Mouse (Mus musculus) activated CD4-positive, CD25-positive, alpha-beta regulatory T cell, adult 4 months (primary cell): Measurements from ENCODE around the gene Tex52. TPM values are rescaled to one million over a fixed set of nuclear protein-coding genes. Genes with fewer than 3 reads are reported as not detected.
"Not testable (repeated sequence)": the region's sequence is repeated elsewhere in the genome, so short reads cannot be mapped to it uniquely, and the experiment has no call there.

Experiments
- ATAC-seq: one replicate; pipeline ENCODE4 v1.8.0; 2017
- polyA plus RNA-seq, 2 experiments: library from polyadenylated mRNA; unstranded; fragments of 100-300 nt; shearing (Covaris generic); gene quantifications; one replicate each; pipeline ENCODE4 v1.2.1; 2017

Tex52 gene
- polyA plus RNA-seq: not detected

DNA sequence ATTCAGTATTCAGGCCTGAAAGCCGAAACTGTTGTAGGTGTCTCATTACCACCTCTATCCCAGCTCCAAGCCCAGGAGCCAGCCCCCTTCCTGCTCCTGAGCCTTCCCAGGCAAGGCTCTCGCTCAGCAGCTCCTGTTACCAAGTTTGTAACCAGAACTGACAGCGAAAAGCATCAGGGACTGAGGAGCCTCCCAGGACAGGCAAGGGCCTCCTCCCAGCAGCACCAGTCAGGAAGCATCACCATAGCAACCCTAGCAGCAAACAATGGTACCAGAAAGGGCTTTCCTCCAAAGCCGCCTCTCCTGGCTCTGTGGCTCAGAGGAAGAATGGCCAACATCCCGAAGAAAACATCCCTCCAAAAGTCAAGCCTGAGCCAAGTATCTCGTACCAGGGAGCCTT lies at the start of gene Tex52, which contains the start of gene Gm44596:
Tex52 (plus strand) TSS at position 265 of the 400 bp plus-strand sequence.
Gm44596 (plus strand) TSS at position 312 of the 400 bp plus-strand sequence.
- ATAC-seq: no peak

DNA sequence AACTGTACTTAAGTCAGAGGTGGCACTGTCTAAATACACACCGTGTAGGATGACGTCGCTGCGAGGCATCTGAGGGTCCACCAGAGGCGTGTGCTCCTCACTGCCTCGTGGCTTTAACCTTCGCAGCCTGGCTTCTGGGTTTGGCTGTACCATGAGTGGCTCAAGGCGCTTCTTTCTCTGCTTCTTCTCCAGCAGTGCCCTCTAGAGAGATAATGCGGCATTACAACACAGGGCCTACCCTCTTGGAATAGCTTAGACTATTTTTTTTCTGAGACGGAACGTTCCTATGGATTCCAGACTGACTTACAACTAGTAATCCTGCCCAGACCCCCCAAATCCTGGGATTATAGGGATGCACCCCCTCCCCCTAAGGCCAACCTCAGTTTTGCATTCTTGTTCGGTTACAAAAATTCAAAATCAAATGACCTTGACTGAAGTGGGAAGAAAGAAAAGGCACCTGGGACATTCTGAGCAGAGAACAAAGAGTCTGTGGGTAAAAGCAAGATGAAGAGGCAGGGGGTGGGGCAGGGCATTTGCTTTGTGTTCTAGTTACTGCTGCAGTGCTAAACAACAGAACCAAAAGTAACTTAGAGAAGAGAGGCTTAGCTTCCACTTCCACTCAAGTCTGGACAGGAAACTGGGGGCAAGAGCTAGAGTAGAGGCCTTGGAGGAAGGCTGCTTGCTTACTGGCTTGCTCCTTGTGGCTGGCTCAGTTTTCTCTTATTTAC lies 40.7 kb upstream of the Tex52 start:
- peak; percentile 79 for ATAC-seq

DNA sequence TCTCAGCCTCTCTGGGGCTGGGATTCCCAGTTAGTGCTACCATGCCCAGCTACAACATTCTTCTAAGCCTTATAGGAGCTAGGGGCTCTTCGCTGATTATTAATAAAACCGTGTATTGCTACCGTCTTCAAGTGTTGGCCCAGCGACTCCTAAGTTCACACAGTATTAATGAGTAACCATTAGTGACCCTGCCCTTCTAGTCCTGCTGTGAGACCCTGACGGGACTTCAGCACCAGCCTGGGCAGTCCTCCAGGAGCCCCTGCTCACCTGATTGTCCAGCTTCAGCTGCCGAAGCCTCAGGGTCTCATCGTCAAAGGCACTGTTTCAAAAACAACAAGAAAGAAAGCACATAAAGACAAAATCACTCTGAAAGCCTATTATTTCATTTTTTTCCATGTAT lies 37.8 kb upstream of the Tex52 start:
- no peak for ATAC-seq

DNA sequence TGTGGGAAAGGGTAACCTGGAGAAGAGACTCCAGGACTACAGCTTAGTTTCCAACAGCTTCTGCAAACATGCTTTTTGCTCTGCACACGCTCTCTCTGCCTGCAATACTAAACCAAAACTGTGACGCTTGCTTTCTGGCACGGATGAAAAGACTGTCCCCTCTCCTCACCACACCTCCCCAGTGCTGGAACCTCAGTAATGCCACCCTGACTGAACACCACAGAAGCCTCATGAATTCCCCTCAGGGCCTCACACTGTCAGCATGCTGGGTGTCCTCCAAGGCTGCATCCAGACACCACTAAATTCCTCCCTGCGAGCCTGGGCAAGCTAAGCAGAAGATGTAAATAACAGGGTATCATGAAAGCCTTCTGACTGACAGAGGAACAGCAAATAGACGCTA lies 36.4 kb upstream of the Tex52 start:
- ATAC-seq: no peak

DNA sequence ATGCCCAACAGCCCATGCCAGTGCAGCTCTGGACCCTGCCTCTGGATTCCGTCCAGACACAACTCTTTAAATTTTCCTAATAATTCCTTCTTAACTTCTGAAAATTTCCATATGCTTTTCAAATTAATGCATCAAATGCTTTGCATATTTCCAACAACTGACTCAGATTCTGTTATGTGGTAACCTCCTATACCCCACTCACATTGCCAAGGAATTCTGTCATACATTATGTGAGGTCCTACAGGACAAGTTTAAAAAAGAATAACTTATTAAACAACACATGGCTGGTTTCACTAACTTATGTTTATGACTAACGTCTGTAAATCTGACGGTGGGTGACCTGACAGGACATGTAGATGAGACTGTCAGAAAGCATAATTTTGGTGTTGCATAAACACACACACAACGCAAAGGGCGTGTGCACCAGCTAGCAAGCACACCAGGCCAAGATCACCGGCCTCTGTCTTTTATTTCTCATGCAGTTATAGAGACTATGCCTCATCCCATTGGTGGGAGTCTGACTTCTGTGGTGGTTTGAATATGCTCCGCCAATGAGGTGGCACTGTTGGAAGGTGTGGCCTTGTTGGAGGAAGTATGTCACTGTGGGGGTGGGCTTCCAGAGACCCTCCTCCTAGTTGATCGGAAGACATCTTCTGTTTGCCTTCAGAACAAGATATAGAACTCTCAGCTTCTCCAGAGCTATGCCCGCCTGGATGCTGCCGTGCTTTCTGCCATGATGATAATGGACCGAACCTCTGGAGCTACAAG lies 33.1 kb upstream of the Tex52 start:
- no peak for ATAC-seq

DNA sequence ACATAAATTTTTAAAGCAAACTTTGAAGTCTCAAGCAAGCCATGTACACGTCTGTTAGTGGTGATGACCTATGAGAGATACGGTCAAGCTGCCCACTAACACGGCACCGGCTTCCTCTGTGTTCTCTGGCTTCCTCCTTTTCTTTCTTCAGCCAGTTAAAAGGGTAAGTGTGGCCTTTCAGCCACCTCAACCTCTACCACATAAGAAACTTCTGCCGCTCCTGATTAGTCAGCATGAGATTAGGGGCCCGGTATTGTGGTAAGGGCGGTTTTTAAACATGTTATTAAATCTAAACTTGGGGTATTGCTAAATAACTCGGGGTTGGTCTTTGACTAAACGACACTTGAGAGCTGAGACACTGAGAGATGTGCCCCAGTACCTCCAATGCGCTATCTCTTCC lies 29.6 kb upstream of the Tex52 start:
- ATAC-seq: no peak

DNA sequence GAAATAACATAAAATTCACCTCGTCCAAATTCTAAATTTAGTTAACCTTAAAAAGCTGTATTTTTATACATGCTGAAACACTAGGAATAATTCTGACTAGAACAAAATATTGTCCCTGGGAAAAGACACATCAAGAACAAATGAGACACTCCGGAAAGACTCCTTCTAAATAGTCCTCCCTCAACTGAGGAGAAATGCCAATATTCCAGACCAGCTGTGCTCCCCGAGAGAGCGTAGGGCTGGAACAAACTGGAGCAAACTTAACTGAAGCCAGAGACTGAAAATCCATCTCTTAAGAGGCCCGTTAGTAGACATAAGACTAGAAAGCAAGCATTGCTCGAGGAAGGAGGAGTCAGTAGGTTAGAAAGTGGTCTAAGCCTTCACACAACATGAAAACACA lies 28.5 kb upstream of the Tex52 start:
- ATAC-seq: no peak

DNA sequence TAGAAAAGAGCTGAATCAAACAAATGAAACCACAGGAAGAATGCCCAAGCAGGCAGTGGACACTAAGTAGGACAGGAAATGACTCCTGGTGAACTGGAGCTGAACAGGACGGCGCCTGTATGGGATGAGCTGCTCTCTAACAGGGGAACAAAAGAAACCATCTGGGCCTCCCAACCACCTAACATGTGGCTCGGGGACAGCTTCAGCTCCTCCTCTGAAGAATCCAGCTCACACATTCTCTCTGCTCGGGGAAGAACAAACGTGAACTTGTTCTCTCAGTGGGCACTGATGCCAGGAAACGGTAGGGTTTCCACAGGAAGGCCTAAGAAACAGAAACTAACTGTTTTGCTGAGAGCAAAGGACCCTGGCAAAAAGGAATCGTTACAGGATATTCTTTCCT lies 25.5 kb upstream of the Tex52 start:
- no peak for ATAC-seq

DNA sequence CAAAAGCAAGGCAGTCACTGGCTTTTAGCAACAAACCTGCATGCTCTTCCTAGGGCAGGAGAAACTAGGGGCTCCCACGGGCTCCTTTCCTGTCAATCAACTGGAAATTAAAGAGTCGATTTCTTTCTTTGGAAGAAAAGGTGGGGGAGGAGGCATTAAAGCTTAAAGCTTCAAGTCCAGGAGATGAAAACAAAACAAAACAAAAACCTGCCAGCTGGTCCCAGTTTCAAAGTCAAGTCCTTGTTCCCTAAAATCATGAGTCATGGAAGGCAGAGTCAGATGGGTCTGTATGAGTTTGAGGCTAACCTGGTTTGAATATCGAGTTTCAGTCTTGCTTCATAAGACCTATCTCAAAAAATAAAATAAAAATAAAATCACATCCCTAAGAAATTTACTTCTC lies 21.1 kb upstream of the Tex52 start:
- ATAC-seq: no peak

DNA sequence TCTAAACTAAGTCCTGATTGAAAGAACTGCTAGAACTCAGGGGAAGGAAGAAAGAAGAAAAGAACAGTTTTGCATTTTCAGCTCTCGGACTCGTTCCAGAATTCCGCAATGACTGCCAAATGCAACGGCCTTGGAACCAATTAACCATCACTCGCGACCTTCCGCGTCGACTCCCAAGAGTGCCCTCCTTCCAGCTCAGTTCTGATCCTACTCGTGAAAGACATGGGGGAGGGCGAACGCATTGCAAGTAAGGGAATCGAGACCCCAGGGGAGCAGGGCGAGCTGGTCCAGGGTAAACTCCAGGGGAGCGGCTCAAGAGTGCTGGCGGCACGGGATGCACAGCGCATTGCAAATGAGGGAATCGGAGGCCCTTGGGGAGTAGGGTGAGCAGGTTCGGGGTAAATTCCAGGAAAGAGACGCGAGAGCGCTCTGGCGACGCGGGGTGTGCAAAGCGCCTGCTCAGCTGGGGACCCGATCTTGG lies 20.0 kb upstream of the Tex52 start:
- ATAC-seq: no peak

DNA sequence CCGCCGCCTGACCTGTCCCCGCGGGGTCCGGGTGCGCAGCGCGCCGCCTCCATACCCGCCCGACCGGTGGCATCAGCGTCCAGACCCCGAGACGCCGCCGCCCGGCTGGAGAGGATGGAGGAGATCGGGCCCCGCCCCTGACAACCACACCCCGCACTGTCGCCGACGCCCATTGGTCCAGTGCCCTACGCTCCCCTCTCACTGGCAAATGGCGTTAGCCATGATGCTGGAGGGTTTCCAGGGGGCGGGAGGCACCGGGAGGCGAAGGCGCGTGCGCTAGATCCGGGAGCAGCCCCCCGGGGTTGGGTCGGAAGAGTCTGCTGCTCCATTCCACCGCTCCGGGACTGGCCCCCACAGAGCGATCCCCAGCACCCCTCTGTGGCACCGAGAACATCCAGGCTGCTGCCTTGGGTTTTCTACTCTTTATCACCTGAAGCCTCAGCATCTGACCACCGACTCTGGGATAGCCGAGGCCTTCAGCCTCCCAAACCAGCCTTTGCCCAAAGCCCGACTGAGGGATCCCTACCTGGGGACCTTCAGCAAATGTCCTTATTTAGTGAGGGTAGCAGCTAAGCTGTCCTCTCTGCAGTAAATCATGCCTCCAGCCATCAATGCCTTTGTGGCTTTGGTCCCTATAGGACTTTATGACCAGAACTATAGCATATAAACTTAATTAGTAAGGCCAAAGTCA lies 19.4 kb upstream of the Tex52 start, which contains the start of gene Tulp3:
Tulp3 (minus strand) TSS at position 126 of the 691 bp plus-strand sequence.
- peak; percentile 97 for ATAC-seq

DNA sequence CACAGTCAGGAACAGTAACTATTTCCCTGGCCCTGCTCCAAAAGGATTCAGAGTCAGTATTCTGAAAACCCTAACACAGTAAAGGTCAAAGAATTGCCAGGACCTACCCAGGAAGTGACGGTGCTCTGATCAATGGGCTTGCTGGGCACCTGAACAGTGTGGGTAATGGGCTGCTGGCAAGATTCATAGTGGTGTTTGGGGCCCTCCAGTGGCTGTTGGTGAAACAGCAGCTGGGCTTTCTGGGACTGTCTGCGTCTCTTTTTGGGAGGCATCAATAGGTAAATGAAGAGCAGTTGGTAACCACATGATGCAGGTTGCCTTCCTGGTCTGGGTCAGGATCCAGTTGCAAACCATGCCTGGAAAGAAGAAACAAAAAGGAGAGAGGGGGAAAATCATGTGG lies 16.3 kb upstream of the Tex52 start:
- peak; percentile 34 for ATAC-seq

DNA sequence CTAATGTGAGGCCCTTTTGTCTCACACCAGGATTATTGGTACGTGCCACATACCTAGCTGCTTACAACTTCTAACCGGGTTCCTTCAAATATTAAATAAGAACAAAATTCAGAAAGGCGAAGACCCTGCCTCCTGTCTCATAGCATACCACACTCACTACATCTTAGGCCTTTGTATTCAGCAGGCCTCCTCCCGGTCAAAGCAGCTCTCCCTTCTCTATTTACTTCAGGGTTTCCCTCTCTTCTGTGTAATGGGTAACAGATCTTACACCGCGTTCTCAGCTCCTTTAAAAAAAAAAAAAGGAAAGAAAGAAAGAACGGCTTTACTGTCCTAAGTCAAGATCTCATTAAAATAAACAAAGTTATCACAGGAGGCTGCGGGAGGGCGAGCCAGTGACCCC lies 13.4 kb upstream of the Tex52 start:
- no peak for ATAC-seq

DNA sequence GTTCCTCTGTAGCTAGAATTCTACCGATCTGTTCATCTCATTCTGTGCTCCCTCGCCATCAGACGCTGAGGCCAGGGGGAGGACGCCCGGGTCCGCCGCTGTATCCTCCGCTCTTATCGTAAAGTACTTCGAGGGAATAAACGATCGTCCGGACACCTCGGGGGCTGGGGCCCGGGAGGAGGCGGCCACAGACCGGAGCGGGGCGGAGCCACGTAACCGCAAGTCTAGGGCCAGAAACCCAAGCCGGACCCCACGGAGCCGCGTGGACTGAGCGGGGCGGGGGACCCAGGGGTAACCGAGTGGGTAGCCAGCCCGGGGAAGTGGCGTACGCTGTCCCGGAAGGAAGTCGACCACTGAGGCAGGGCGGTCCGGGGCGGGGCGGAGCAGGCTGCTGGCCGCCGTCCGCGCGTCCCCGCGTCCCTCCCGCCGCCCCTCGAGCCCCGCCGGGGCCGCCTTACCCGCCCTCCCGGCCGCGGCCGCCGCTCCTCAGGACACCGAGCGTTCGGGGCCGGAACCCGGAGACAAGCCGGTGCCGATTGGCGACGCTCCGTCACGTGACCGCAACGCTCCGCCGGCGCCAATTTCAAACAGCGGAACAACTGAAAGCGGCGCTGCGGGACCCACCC lies 12.8 kb upstream of the Tex52 start, which contains the start of the genes Rhno1 and Foxm1:
Rhno1 (minus strand) TSS at position 531 of the 626 bp plus-strand sequence.
Foxm1 (plus strand) TSS at position 587 of the 626 bp plus-strand sequence.
- peak; percentile 86 for ATAC-seq

DNA sequence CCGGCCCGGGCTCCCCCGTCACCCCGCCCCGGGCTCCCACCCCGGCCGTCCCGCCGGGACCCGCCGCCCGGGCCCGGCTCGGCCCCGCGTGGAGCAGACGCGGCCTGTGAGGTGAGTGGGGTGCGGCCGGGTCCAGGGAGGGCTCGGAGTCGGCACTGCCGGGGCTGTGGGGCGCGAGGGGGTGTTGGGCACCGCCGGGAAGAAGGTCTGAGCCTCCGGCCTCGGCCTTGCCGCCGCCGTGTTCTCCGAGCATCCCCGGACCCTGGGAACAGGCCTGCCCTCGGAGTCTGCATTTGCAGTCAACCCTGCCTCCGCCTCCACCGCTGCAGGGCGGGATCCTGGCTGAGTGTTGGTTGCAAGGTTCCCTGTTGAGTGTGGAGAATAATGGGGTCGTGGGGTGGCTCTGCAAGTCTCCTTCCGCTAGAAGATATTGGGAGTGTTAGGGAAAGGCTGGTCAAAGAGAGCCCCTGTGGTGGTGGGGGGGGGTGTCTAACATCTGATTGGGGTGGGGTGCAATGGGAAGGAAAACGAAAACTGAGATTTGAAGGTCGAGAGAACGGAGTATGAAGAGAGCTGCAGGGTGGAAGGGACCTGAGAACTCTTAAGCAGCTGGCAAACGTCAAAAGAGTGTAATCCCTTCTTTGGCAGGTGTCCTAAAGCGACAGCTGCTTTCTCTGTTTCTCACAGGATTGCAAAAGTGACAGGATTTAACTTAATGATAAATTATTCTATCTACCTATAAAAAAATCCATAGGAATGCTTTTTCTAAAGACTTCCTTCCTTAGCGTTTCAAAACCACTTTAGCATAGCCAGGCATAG lies 12.0 kb upstream of the Tex52 start:
- no peak for ATAC-seq

DNA sequence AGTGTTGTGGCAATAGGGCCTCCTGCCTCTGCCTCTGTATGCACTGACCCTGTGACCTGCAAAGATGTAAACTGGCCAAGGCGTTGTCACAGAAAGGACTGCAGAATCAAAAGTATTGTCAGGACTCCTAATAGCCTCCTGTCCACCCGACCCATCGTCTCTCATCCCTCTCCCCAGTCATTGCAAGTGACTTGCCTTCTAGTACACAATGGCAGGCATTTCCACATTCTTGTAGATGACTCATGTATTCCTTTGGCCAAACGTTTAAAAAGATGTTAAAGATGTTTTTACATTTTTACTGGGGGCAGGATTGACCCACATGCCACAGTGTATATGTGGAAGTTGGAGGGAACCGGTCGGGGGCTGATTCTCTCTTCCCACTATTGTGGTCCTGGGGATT lies 10.5 kb upstream of the Tex52 start:
- no peak for ATAC-seq

DNA sequence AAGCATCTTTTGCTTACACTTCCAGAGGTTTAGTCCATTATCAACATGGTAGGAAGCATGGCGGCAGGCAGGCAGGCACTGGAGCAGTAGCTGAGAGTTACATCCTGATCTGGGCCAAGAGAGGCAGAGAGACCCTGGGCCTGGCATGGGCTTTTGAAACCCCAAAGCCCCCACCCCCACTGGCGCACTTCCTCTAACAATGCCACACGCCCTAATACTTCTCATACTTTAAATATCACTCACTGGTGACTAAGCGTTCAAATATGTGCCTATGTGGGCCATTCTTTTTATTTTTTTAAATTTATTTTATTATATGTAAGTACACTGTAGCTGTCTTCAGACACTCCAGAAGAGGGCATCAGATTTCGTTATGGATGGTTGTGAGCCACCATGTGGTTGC lies 8.8 kb upstream of the Tex52 start:
- no peak for ATAC-seq

DNA sequence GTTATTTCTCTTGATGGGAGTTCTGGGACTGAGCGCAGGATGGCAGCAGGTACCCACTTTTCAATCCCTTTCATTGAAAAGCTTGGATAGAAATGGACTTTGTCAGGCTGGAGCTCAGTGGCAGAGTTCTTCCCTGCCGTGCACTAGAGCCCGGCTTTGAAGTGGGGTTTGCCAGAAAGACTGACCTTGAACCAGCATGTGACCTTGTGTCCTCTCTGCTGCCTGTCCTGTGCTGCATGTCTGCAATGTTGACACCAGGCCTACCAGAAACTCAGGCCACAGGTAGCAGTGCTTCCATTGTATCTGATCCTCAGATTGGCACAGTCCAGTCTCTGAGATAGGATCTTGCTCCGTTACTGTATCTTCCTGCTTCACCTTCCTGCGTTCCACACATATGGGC lies 5.2 kb upstream of the Tex52 start:
- no peak for ATAC-seq

DNA sequence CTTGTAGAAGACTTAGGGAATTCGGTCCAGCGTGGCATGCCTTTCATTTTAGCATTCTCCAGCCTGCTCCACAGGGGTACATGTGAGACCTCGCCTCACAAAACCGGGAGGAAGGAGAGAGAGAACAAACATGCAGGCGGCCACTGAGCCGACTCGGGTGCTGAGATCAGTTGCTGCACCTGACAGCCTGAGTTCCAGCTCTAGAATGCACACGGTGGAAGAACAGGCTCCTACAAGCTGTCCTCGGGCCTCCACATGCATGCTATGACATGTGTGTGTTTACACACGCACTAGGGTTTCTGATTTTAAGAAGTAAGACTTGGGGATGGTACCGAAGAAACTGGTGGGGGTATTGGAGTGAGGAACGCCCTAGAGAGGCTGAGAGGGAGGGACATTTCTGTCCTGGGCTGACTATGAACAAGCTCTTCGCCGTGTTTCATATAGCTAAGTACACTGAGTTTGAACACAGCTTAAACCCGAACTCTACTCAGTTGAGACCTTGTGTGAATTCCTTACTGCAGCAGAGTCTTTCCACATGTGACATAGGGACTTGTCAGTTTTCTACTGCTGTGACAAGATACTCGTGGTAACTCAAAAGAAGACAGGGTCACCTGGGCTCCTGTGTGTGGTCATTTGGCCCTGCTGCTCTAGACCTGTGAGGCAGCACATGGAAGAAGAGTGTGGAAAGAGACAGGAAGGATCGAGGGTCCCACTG lies 1.3 kb downstream of the Tex52 start:
- ATAC-seq: no peak

DNA sequence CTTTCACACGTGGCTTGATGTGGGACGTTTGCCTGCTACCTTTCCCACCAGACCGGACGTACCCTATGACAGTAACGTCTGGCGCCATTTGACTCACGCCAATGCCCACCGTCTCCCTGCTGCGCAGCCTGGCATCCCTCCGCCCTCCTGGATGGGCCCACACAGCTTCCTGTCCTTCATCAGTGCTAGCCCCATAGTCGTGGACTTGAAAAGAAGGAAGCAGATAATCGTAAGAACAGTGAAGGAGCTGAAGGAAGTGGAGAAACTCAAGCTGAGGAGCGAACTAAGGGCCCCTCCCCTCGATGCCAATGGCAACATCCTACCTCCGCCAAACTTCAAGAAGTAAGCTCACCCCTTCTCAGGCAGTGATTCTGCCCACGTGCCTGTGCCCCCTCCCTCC lies 4.4 kb downstream of the Tex52 start:
- ATAC-seq: no peak

DNA sequence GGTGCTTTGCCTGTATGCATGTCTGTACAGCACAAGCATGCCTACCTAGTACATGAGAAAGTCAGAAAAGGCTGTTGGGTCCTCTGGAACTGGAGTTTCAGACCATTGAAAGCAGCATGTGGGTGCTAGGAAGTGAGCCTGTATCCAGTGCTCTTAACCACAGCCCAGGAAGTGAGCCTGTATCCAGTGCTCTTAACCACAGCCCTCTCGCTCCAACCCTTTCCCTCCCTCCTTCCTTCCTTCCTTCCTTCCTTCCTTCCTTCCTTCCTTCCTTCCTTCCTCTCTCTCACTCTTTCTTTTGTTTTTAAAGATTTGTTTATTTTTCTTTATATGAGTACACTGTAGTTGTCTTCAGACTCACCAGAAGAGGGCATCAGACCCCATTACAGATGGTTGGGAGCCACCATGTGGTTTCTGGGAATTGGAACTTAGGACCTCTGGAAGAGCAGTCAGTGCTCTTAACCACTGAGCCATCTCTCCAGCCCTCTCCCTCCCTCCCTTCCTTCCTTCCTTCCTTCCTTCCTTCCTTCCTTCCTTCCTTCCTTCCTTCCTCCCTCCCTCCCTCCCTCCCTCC lies 5.4 kb downstream of the Tex52 start:
- ATAC-seq: not testable (repeated sequence)
